Mouse (Mus musculus): ENCODE data around the gene Itgb2l.
"Not testable (repeated sequence)": the region's sequence is repeated elsewhere in the genome, so short reads cannot be mapped to it uniquely, and the experiment has no call there.

Gene Itgb2l

DNA sequence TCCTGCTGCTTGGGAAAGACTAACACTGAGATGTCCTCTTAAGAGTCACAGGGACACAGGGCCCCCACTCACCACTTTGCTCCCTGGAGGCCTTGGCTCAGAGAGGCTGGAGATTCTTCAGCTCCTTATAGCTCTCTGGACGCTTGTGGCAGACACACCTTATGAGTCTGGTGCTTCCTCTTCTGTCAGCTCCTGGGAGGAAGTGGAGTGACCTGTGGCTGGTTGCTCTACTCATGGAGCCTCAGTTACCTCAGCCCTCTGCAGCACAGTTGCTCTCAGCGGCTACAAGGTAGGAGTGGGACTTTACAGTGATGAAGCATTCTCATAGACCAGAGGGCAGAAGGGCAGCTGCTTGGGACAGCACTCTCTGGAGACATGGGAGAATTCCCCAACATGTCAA, at the start of gene Itgb2l:
TSS of gene Itgb2l (minus strand) at position 152 of the 400 bp plus-strand sequence.
- no peak for DNase-seq (ENCODE audit: low spot score)

- DNase-seq (ENCODE audit: low spot score): no peak
Observed at GRCm38 (mm10) chr16:96491530-96491929, 48.1 kb upstream of the Itgb2l start.

- no peak for DNase-seq (ENCODE audit: low spot score)
Observed at GRCm38 (mm10) chr16:96488038-96488437, 44.6 kb upstream of the Itgb2l start.

DNA sequence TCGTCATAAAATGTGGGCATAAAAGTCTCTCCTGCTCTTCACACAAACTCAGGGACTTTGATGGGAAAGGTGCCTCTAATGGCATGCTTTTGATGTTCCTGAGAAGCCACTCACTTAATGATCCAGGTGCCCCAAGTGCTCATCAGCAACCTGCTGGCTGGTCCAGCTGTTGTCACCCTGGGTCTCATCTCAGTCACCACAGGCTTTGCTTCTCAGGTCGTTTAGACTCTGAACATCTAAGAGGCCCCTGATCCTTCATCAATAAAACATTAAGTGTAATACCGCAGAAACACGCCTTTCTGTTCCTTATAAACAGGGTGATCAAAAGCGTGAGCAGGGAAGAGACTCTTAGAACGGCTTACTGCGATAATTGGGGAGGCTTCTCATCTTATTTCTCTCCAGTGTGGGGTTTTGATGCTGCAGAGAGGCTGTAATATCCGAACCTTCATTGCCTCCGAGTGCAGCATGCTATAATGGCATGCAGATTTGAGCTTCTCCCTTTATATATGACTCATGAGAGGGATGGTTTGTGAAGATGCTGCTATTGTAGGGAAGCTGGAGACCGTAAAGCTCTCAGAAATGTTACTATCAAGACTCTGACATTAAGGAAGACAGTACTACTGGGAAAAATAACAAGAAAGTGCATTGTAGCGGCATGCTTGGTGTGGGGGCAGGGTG, 43.7 kb upstream of the Itgb2l start:
- no peak for DNase-seq (ENCODE audit: low spot score)

- DNase-seq (ENCODE audit: low spot score): no peak
Observed at GRCm38 (mm10) chr16:96481791-96482190, 38.4 kb upstream of the Itgb2l start.

DNA sequence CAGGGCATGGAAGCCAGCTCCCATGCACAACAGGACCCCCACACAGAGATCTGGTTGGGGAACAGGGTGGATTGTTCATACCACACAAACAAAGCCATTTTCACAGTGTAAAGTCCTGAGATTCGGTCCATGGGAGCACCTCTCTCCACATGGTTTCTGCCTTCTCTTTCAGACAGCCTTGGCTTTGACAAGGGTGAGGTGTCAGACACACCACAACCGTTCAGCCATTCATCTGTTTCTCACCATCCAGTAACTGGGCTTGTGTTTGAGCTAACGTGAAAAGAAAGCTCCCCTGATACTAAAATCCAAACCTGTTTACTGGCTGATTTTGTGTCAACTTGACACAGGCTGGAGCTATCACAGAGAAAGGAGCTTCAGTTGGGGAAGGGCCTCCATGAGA, 30.8 kb upstream of the Itgb2l start:
- no peak for DNase-seq (ENCODE audit: low spot score)

GRCm38 (mm10) chr16:96472816-96473215, 29.4 kb upstream of the Itgb2l start:
- no peak for DNase-seq (ENCODE audit: low spot score)

- no peak for DNase-seq (ENCODE audit: low spot score)
Observed at GRCm38 (mm10) chr16:96472361-96472760, 28.9 kb upstream of the Itgb2l start.

- no peak for DNase-seq (ENCODE audit: low spot score)
Observed at GRCm38 (mm10) chr16:96469640-96470039, 26.2 kb upstream of the Itgb2l start.

DNA sequence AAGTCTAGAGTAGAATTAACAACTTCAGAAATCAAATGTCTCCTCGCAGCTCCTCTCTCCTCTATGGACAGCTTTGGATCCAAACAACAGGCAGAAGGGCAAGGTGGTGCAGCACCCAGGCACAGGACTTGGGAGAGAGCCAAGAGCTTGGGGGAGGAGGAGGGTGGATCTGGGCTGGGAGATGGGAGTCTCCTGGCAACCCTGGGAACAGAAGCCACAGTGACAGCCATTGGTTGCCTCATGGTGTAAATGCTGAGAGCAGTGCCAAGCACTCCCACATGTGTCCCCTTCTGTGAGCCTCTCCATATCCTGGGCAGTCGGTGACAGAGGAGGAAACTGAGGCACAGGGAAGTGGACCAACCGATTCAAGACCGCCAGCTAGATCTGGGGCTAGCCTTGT, 25.3 kb upstream of the Itgb2l start:
- DNase-seq (ENCODE audit: low spot score): peak; percentile 83

GRCm38 (mm10) chr16:96468011-96468410, 24.6 kb upstream of the Itgb2l start:
- DNase-seq (ENCODE audit: low spot score): no peak

GRCm38 (mm10) chr16:96467445-96467844, 24.0 kb upstream of the Itgb2l start, which contains the start of gene Pcp4:
Pcp4 (plus strand) TSS chr16:96467606.
- DNase-seq (ENCODE audit: low spot score): peak; percentile 89

GRCm38 (mm10) chr16:96460788-96461187, 17.4 kb upstream of the Itgb2l start:
- no peak for DNase-seq (ENCODE audit: low spot score)

DNA sequence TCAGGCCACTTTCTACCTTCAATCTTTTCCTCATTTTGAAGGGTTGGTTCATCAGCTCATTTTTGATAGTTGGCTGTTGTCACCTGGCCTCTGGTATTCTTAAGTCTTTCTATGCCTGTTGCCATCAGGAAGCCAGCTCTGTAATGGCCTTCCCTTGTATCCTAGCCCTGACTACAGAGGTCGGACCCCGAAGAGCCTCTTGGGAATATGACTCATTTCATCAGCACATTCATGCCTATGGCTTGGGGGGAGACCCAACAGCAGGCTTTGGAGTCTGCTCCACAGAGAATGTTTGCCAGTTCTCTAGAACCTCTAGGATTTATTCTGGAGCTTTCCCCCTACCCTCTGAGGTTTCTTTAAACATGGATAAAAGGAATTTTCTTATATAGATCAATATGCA, 15.9 kb upstream of the Itgb2l start:
- DNase-seq (ENCODE audit: low spot score): no peak

- DNase-seq (ENCODE audit: low spot score): no peak
Observed at GRCm38 (mm10) chr16:96457612-96458011, 14.2 kb upstream of the Itgb2l start.

GRCm38 (mm10) chr16:96454086-96454485, 10.7 kb upstream of the Itgb2l start:
- no peak for DNase-seq (ENCODE audit: low spot score)

DNA sequence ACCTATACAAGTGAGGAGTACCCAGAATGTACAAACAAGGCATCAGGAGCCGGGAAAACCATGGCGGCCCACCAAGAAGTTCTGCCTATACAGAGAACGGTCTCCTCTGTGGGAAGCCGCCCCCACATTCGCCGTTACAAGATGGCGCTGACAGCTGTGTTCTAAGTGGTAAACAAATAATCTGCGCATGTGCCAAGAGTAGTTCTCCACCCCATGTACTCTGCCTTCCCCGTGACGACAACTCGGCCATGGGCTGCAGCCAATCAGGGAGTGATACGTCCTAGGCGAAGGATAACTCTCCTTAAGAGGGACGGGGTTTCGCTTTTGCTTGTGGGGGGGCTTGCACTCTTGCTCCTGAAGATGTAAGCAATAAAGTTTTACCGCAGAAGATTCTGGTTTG, 7.5 kb upstream of the Itgb2l start:
- not testable (repeated sequence) for DNase-seq (ENCODE audit: low spot score)

DNA sequence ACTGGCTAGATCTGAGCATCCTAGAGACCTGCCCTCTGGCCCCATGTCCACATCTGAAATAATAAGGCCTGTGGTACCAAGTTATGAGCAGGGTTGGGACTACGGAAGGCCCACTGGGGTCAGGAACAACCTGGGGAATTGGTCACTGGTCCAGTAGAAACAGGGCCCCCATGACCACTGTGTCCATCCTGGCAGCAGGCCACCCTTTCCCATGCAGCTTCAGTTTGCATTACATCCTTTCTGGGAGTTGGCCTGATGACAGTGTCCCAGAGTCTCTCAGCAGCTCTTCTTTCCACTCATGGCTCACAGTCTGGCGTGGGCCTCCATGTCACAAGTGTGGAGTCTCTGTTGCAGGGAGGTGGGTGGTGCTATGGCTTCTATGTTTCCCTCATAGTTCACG, 1.6 kb downstream of the Itgb2l start:
- DNase-seq (ENCODE audit: low spot score): no peak

DNA sequence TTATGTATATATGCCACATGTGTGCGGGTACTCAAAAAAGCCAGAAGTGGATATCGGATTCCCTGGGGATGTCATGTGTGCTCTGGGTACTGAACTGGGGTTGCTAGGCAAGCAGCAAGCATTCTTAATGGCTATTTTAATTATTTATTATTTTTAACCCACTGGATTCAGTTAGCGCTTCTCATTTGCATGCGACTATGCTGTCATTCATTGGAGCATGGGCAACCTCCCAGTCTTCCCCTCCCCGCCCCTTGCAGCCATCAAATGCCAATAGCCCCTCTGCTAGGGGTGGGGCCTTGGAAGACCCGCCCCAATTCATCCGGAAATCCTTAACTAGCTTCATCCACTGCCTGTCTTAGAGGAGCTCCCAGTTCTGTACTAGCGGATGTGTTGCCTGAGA, 2.5 kb downstream of the Itgb2l start:
- DNase-seq (ENCODE audit: low spot score): no peak

DNA sequence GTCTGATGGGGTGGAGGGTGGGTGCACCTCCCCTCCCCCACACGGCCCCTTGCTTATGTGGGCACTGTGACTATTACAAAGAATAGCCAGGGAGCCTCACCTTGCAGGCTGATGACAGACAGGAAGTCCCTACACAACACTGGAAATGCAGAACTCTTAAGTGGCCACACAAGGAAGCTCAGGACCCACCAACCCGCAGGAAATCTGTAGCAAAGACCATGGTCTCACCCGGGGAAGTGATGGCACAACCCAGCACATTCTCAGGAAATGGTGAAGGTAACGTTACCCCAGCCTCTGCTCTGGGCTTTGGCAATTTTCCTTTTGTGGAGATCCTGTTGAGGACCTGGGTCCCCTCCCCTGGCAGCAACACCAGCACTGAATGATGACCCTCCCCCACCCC, 3.7 kb downstream of the Itgb2l start:
- DNase-seq (ENCODE audit: low spot score): no peak

GRCm38 (mm10) chr16:96438946-96439345, 4.5 kb downstream of the Itgb2l start:
- no peak for DNase-seq (ENCODE audit: low spot score)

- DNase-seq (ENCODE audit: low spot score): peak; percentile 30
Observed at GRCm38 (mm10) chr16:96434024-96434785, 9.2 kb downstream of the Itgb2l start.

- DNase-seq (ENCODE audit: low spot score): peak; percentile 30
Observed at GRCm38 (mm10) chr16:96433266-96433665, 10.2 kb downstream of the Itgb2l start.

DNA sequence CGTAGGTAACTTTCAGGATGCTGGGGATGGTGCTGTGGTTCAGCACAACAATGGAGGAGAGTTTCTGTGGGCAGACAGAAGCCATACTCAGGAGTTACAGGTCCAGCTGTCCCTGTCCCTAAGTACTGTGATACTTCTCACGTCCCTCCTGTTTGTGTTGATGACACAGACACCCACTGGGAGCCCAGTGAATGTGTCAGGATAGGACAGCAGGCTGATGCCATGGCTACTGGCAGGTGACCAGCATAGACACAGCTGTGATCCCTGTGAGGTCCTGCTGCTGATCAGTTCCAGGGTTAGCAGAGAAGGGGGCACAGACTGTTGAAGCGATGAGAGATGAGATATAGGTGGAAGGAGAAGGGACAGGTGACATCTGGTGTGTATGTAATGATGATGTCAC, 14.4 kb downstream of the Itgb2l start:
- DNase-seq (ENCODE audit: low spot score): peak; percentile 27
